Mouse (Mus musculus) spleen, adult 2 months (tissue): ENCODE results near the gene Itgb1bp1. TPM values are rescaled to one million over a fixed set of nuclear protein-coding genes. Genes with fewer than 3 reads are reported as not detected.

Source experiments
- DNase-seq, 2 experiments: peaks; one replicate each; pipeline versions ENCODE4 v3.0.0 to v3.0.0-alpha.2; 2012 to 2021; ENCODE audit warnings: low spot score in 2 of 2, low read depth in 1 of 2
- H3K27ac ChIP-seq: fragments of 200-500 bp; 2 replicates; pipeline ENCODE4 v1.5.1; 2012; ENCODE audit warnings: low read length, inconsistent platforms; ENCODE audit not compliant: insufficient read depth
- H3K27me3 ChIP-seq: fragments of 200-500 bp; 2 replicates; pipeline ENCODE4 v1.6.1; 2012; ENCODE audit warnings: mild to moderate bottlenecking, moderate library complexity, low read length, inconsistent platforms; ENCODE audit not compliant: control insufficient read depth, insufficient read depth
- H3K36me3 ChIP-seq: fragments of 200-500 bp; 2 replicates; pipeline ENCODE4 v1.6.1; 2012; ENCODE audit warnings: mild to moderate bottlenecking, low read length, inconsistent platforms; ENCODE audit not compliant: control insufficient read depth, insufficient read depth
- H3K4me1 ChIP-seq: fragments of 200-500 bp; 2 replicates; pipeline ENCODE4 v1.6.1; 2011; ENCODE audit warnings: inconsistent platforms; ENCODE audit not compliant: control insufficient read depth, insufficient read depth, insufficient read length
- H3K4me3 ChIP-seq: fragments of 200-500 bp; 2 replicates; pipeline ENCODE4 v1.5.1; 2011; ENCODE audit warnings: mild to moderate bottlenecking, inconsistent platforms; ENCODE audit not compliant: insufficient read depth, insufficient read length; ENCODE audit errors: extremely low read depth
- CTCF ChIP-seq: fragments of 200-500 bp; IDR thresholded peaks from 2 replicates; pipeline ENCODE4 v1.5.1; 2011; ENCODE audit warnings: mild to moderate bottlenecking, inconsistent platforms; ENCODE audit not compliant: insufficient read depth, insufficient read length, insufficient replicate concordance; ENCODE audit errors: extremely low read depth
- POLR2A ChIP-seq: fragments of 200-500 bp; IDR thresholded peaks from 2 replicates; pipeline ENCODE4 v1.6.1; 2011; ENCODE audit warnings: low read depth, low read length, inconsistent platforms
- WGBS: fragments of 180-500 bp; shearing (Covaris S2); methylation state at CpG from one replicate; pipeline ENCODE4 v1.1.7; 2018; 5-methylcytosine and 5-hydroxymethylcytosine counted together
- polyA plus RNA-seq: library from polyadenylated mRNA; depleted of rRNA; stranded (reverse); fragments of >200 nt; gene quantifications from 2 replicates; pipeline ENCODE4 v1.2.3, GENCODE M21; 2012

Gene Itgb1bp1
- polyA plus RNA-seq, 1 experiment: 7.1 TPM

DNA sequence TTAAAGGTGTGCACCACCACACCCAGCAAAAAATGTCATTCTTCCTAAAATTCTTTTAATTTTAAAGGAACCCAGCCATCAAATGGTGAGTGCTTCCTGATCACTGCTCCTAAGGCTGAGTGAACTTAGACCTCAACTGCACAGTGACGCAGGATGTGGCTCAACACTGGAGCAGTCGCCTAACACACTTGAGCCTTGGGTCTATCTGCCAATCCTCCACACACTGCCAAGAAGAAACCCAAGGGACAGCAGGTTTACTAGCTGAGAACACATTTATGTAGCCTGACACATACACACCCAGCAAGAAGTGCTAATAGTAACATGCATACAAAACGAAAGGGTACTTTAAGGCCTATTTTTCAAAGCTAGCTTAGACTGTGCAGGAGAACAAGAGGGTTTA, 40.2 kb upstream of the Itgb1bp1 start:
- 92% methylated on average over 3 of the region's 3 CpGs for WGBS

DNA sequence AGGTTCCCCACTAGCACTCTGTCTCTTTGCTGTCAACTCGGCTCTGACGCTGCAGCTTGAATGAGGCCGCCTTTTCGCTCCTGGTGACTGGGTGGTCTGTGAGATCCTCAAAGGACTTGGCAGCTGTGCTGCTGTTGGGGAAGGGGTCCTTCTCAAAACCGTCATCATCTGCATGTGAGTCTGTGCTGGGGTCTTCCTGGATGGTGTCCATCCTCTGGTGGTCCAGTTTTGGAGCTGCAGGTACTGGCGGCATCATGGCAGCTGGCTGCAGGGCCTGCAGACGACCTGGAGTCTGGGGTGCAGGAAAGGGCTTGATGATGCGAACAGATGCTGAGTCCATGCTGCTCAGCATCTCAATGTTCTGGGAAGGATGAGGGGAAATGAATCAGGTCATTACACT, 39.2 kb upstream of the Itgb1bp1 start:
- DNase-seq: no peak
- no peak overlapping the region for H3K4me3 ChIP-seq
- H3K27me3 ChIP-seq: no peaks in the 10 kb centered on the region
- no peak overlapping the region for H3K27ac ChIP-seq
- no peaks in the 10 kb centered on the region for H3K4me1 ChIP-seq
- H3K36me3 ChIP-seq: peaks cover 49% of the 10 kb centered on the region
- WGBS: 96% methylated on average over 8 of the region's 8 CpGs
- TF ChIP-seq CTCF: no peak
- TF ChIP-seq POLR2A: no peak

More for the DNA sequence above, 40.2 kb upstream of the Itgb1bp1 start:
- H3K4me1 ChIP-seq: no peaks in the 10 kb centered on the region
- no peak overlapping the region for H3K4me3 ChIP-seq
- H3K27me3 ChIP-seq: no peaks in the 10 kb centered on the region
- TF ChIP-seq CTCF (no peak), POLR2A (no peak)
- no peak for DNase-seq
- H3K27ac ChIP-seq: no peak overlapping the region
- peaks cover 54% of the 10 kb centered on the region for H3K36me3 ChIP-seq

DNA sequence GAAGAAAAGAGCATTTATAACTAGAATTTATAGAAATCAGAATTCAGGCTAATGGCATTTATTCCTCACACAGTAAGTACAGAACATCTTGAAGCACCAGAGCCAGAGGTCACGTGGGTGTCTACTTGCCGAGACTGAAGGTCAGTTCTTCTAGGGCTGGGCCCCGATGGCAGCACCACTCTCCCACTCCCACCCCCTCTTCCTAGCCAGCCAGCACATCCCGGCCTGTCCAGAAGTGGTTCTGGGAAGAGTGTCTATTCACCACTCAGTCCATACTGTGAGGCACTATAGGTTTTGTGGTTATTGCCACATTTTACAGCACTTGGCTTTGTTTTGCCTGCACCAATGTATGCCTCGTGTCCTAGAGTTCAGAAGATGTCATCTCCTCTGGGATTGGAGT, 38.0 kb upstream of the Itgb1bp1 start:
- Histone ChIP-seq H3K36me3 (peaks cover 42% of the 10 kb centered on the region), H3K4me1 (no peaks in the 10 kb centered on the region), H3K27ac (no peak overlapping the region), H3K4me3 (no peak overlapping the region), H3K27me3 (no peaks in the 10 kb centered on the region)
- 92% methylated on average over 5 of the region's 5 CpGs for WGBS
- no peak for DNase-seq
- no peak for TF ChIP-seq POLR2A
- no peak for TF ChIP-seq CTCF

DNA sequence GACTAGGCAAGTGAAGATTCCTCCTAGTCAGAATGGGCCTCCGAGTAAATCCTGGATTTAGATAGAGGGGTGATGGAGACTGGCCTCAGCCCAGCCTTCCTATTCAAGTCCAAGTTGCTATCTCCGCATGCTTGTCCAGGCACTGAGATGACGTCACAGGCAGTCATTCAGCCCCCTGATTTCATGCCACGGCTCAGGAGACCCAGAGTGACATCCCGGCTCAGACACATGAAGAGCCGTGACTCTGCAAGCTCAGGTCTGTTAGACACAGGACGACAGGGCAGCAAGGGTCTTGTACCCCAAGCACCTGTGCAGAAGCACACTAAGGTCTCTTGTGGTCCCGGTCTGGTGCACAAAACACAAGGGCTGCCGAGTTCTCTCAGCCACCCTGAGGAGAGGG, 36.8 kb upstream of the Itgb1bp1 start:
- WGBS: 92% methylated on average over 9 of the region's 9 CpGs
- TF ChIP-seq CTCF (no peak), POLR2A (no peak)
- Histone ChIP-seq H3K4me1 (no peaks in the 10 kb centered on the region), H3K4me3 (no peak overlapping the region), H3K27ac (no peak overlapping the region), H3K36me3 (peaks cover 38% of the 10 kb centered on the region), H3K27me3 (no peaks in the 10 kb centered on the region)
- DNase-seq: no peak

DNA sequence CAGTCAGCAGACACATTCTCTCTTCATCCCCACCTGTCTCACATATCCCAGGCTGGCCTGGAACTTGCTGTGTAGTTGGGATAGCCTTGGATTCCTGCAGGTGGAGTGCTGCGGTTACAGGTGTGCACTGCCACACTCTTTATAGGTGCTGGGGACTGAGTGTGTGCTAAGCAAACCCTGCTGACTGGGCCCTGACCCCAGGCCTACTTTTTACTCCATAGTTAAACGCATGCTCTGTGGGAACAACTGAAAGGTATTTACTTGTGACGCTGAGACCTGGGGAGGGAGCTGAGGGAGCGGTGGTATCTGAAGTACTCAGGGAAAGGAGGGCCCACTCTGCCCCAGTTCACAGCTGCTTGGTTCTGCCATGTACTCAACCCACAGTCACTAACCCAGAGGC, 36.2 kb upstream of the Itgb1bp1 start:
- WGBS: 94% methylated on average over 4 of the region's 4 CpGs
- peaks cover 34% of the 10 kb centered on the region for H3K36me3 ChIP-seq
- no peak for TF ChIP-seq POLR2A
- no peak for TF ChIP-seq CTCF
- no peak overlapping the region for H3K27ac ChIP-seq
- H3K4me3 ChIP-seq: no peak overlapping the region
- no peaks in the 10 kb centered on the region; the same call in 1 of the 2 replicates for H3K4me1 ChIP-seq
- DNase-seq: no peak
- no peaks in the 10 kb centered on the region for H3K27me3 ChIP-seq

DNA sequence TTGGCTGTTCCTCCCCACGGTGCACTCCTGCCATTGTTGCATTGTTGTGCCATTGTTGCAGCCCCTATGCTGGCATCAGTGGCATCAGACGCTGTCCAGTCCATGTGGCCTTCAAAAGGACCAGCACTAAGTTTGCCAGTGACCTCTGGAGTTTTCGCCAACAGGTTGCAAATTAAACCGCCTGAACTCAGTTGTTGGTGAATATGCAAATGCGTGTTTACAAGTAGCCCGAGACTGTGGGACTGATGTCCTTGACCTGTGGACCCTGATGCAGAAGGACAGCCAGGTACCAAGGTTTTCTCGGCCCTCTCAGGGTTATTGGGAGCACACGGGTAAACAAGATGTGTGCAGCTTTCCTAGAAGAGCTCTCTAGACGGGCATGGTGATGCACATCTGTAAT, 35.1 kb upstream of the Itgb1bp1 start:
- Histone ChIP-seq H3K36me3 (peaks cover 31% of the 10 kb centered on the region), H3K4me3 (no peak overlapping the region), H3K27me3 (no peaks in the 10 kb centered on the region), H3K27ac (no peak overlapping the region), H3K4me1 (no peaks in the 10 kb centered on the region; the same call in 1 of the 2 replicates)
- 87% methylated on average over 9 of the region's 9 CpGs for WGBS
- no peak for DNase-seq
- TF ChIP-seq CTCF: no peak
- TF ChIP-seq POLR2A: no peak

DNA sequence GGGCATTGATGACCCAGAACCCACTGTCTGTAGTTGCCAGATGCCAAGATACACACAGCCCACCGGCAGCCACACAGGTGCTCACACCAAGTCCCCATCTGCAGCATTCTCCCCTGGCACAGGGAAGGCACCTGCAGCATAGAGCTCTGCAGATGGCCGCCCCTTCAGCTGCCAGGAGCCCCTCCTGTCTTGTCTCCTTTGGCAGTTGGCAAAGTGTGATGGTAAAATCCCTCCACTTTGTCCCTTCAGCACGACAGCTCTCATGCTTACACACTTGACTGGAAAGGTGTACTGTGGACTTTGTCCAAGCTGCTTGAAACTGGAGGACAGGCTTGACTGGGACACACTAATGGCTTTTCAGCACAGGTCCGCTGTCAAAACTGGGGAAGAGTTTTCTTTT, 34.2 kb upstream of the Itgb1bp1 start:
- H3K4me3 ChIP-seq: no peak overlapping the region
- H3K27me3 ChIP-seq: no peaks in the 10 kb centered on the region
- no peaks in the 10 kb centered on the region; the same call in 1 of the 2 replicates for H3K4me1 ChIP-seq
- DNase-seq: no peak
- TF ChIP-seq CTCF: no peak
- no peak for TF ChIP-seq POLR2A
- WGBS: 88% methylated on average over 4 of the region's 4 CpGs
- H3K36me3 ChIP-seq: peaks cover 27% of the 10 kb centered on the region
- no peak overlapping the region for H3K27ac ChIP-seq
